Mouse (Mus musculus) embryonic facial prominence, embryonic 14.5 days (tissue): ENCODE data around the gene Sec16a. TPM values are rescaled to one million over a fixed set of nuclear protein-coding genes. Genes with fewer than 3 reads are reported as not detected.

Source experiments
- ATAC-seq: fragments of 200-750 bp; cut with Nextera tagmentation; 2 replicates; pipeline ENCODE4 v1.8.0; 2017; ENCODE audit warnings: low read depth, moderate number of reproducible peaks, moderate TSS enrichment
- DNase-seq: peaks from one replicate; pipeline ENCODE4 v3.0.0-alpha.2; 2015; ENCODE audit warnings: low spot score
- H3K27ac ChIP-seq: fragments of 300-500 bp; sonication (generic); replicated peaks from 2 replicates; pipeline ENCODE4 v1.5.1; 2014; ENCODE audit warnings: low read depth, mild to moderate bottlenecking, low read length, moderate library complexity
- H3K27me3 ChIP-seq: fragments of 300-500 bp; sonication (generic); replicated peaks from 2 replicates; pipeline ENCODE4 v1.6.1; 2014; ENCODE audit warnings: low read length; ENCODE audit not compliant: control insufficient read depth, insufficient read depth
- H3K36me3 ChIP-seq: fragments of 300-500 bp; sonication (generic); 2 replicates; pipeline ENCODE4 v1.6.1; 2014; ENCODE audit warnings: low read length, mixed read lengths; ENCODE audit not compliant: control insufficient read depth, insufficient read depth
- H3K4me1 ChIP-seq: fragments of 300-500 bp; sonication (generic); 2 replicates; pipeline ENCODE4 v1.6.1; 2014; ENCODE audit warnings: antibody characterized with exemption, low read length; ENCODE audit not compliant: control insufficient read depth, insufficient read depth
- H3K4me2 ChIP-seq: fragments of 300-500 bp; sonication (generic); 2 replicates; pipeline ENCODE4 v1.6.1; 2014; ENCODE audit warnings: low read depth, mild to moderate bottlenecking, low read length, moderate library complexity, mixed read lengths
- H3K4me3 ChIP-seq: fragments of 300-500 bp; sonication (generic); 2 replicates; pipeline ENCODE4 v1.5.1; 2014; ENCODE audit warnings: low read depth, mild to moderate bottlenecking, low read length
- H3K9ac ChIP-seq: fragments of 300-500 bp; sonication (generic); 2 replicates; pipeline ENCODE4 v1.6.1; 2014; ENCODE audit warnings: low read depth, mild to moderate bottlenecking, low read length, moderate library complexity, mixed read lengths
- H3K9me3 ChIP-seq: fragments of 300-500 bp; sonication (generic); 2 replicates; pipeline ENCODE4 v1.6.1; 2016; ENCODE audit warnings: low read length; ENCODE audit not compliant: control insufficient read depth
- WGBS: fragments of 180-500 bp; shearing (Covaris S2); extraction: QIAGEN DNeasy Blood & Tissue Kit; methylation state at CpG from one replicate; pipeline ENCODE4 v1.1.7; 2014; 5-methylcytosine and 5-hydroxymethylcytosine counted together
- polyA plus RNA-seq: library from polyadenylated mRNA; unstranded; fragments of >200 nt; fragmentation: Nextera tagmentation; extraction: Ambion mirVana; gene quantifications from 2 replicates; pipeline ENCODE4 v1.2.1, GENCODE M21; 2014

Gene Sec16a
- polyA plus RNA-seq, 1 experiment from 2014 or later = 38.6 TPM

GRCm38 (mm10) chr2:26438373-26438772, 6.6 kb downstream of the Sec16a start:
- Histone ChIP-seq H3K4me3 (no peak overlapping the region), H3K4me1 (peaks cover under 1% of the 10 kb centered on the region), H3K9me3 (no peaks in the 10 kb centered on the region), H3K27me3 (no peaks in the 10 kb centered on the region), H3K4me2 (no peak overlapping the region), H3K36me3 (peaks cover 82% of the 10 kb centered on the region), H3K27ac (0 out of 2 replicates have a peak overlapping the region, but pooled peaks have one; percentile 48), H3K9ac (no peak overlapping the region)
- ATAC-seq = peak; percentile 71; the same call in 1 of the 2 replicates
- peak; percentile 56 for DNase-seq
- 92% methylated on average over 6 of the region's 7 CpGs for WGBS

- 80% methylated on average over 4 of the region's 4 CpGs for WGBS
- Histone ChIP-seq H3K4me3 (no peak overlapping the region), H3K9me3 (no peaks in the 10 kb centered on the region), H3K4me2 (no peak overlapping the region), H3K27ac (no peak overlapping the region), H3K4me1 (no peaks in the 10 kb centered on the region), H3K9ac (no peak overlapping the region), H3K27me3 (no peaks in the 10 kb centered on the region), H3K36me3 (peaks cover 94% of the 10 kb centered on the region)
- DNase-seq = no peak
- no peak for ATAC-seq
These were observed 7.8 kb downstream of the Sec16a start for GRCm38 (mm10) chr2:26437221-26437620.

- no peak overlapping the region for H3K4me3 ChIP-seq
- 93% methylated on average over 7 of the region's 7 CpGs for WGBS
- no peaks in the 10 kb centered on the region for H3K4me1 ChIP-seq
- ATAC-seq (no peak), DNase-seq (no peak)
- H3K4me2 ChIP-seq = no peak overlapping the region
- no peak overlapping the region for H3K9ac ChIP-seq
- no peaks in the 10 kb centered on the region for H3K9me3 ChIP-seq
- H3K27me3 ChIP-seq = no peaks in the 10 kb centered on the region
- peaks cover 94% of the 10 kb centered on the region for H3K36me3 ChIP-seq
- no peak overlapping the region for H3K27ac ChIP-seq
These were observed 10.0 kb downstream of the Sec16a start for GRCm38 (mm10) chr2:26434791-26435572.

GRCm38 (mm10) chr2:26429851-26430250, 15.2 kb downstream of the Sec16a start:
- Histone ChIP-seq H3K36me3 (peaks cover 96% of the 10 kb centered on the region), H3K27ac (no peak overlapping the region), H3K9ac (no peak overlapping the region), H3K4me1 (no peaks in the 10 kb centered on the region), H3K4me2 (no peak overlapping the region), H3K27me3 (no peaks in the 10 kb centered on the region), H3K9me3 (no peaks in the 10 kb centered on the region), H3K4me3 (no peak overlapping the region)
- WGBS = 92% methylated on average over 5 of the region's 5 CpGs
- ATAC-seq (no peak), DNase-seq (no peak)

- Histone ChIP-seq H3K9me3 (no peaks in the 10 kb centered on the region), H3K4me3 (no peak overlapping the region), H3K27ac (no peak overlapping the region), H3K36me3 (peaks cover 97% of the 10 kb centered on the region), H3K9ac (no peak overlapping the region), H3K27me3 (no peaks in the 10 kb centered on the region), H3K4me2 (no peak overlapping the region), H3K4me1 (no peaks in the 10 kb centered on the region)
- DNase-seq = no peak
- ATAC-seq = no peak
- WGBS = 91% methylated on average over 2 of the region's 2 CpGs
These were observed 20.5 kb downstream of the Sec16a start for GRCm38 (mm10) chr2:26424541-26424940.

GRCm38 (mm10) chr2:26423086-26423485, 21.9 kb downstream of the Sec16a start:
- ATAC-seq = no peak
- no peak overlapping the region for H3K9ac ChIP-seq
- peaks cover 97% of the 10 kb centered on the region for H3K36me3 ChIP-seq
- H3K4me3 ChIP-seq = no peak overlapping the region
- no peak overlapping the region for H3K27ac ChIP-seq
- no peaks in the 10 kb centered on the region for H3K4me1 ChIP-seq
- no peaks in the 10 kb centered on the region for H3K9me3 ChIP-seq
- WGBS = 73% methylated on average over 1 of the region's 1 CpGs
- no peaks in the 10 kb centered on the region for H3K27me3 ChIP-seq
- DNase-seq = no peak
- no peak overlapping the region for H3K4me2 ChIP-seq

- H3K9ac ChIP-seq = no peak overlapping the region
- no peak overlapping the region for H3K4me2 ChIP-seq
- H3K4me3 ChIP-seq = no peak overlapping the region
- no peaks in the 10 kb centered on the region for H3K9me3 ChIP-seq
- ATAC-seq = no peak
- no peaks in the 10 kb centered on the region for H3K4me1 ChIP-seq
- H3K36me3 ChIP-seq = peaks cover 99% of the 10 kb centered on the region
- no peak for DNase-seq
- no peaks in the 10 kb centered on the region for H3K27me3 ChIP-seq
- H3K27ac ChIP-seq = no peak overlapping the region
- 95% methylated on average over 2 of the region's 2 CpGs for WGBS
These were observed 23.0 kb downstream of the Sec16a start for GRCm38 (mm10) chr2:26421969-26422368.

- H3K4me1 ChIP-seq = no peaks in the 10 kb centered on the region
- H3K4me2 ChIP-seq = no peak overlapping the region
- H3K36me3 ChIP-seq = peaks cover 100% of the 10 kb centered on the region
- WGBS = 81% methylated on average over 1 of the region's 1 CpGs
- H3K27me3 ChIP-seq = no peaks in the 10 kb centered on the region
- no peak for ATAC-seq
- no peak overlapping the region for H3K4me3 ChIP-seq
- H3K9ac ChIP-seq = no peak overlapping the region
- no peaks in the 10 kb centered on the region for H3K9me3 ChIP-seq
- H3K27ac ChIP-seq = no peak overlapping the region
- no peak for DNase-seq
These were observed 26.9 kb downstream of the Sec16a start for GRCm38 (mm10) chr2:26418120-26418519.

- H3K4me2 ChIP-seq = no peak overlapping the region
- no peak overlapping the region for H3K4me3 ChIP-seq
- no peak for DNase-seq
- peaks cover 99% of the 10 kb centered on the region for H3K36me3 ChIP-seq
- H3K27me3 ChIP-seq = no peaks in the 10 kb centered on the region
- H3K9ac ChIP-seq = no peak overlapping the region
- H3K9me3 ChIP-seq = no peaks in the 10 kb centered on the region
- H3K27ac ChIP-seq = no peak overlapping the region
- no peak for ATAC-seq
- H3K4me1 ChIP-seq = no peaks in the 10 kb centered on the region
These were observed 27.9 kb downstream of the Sec16a start for GRCm38 (mm10) chr2:26417066-26417465.
